Mouse (Mus musculus) adrenal gland, adult 8-10 months (tissue): ENCODE measurements at regions not wholly inside any gene's neighbourhood (a gene's known extent, or its start where the extent isn't known, plus 50 kb on each side); places are given as distances from the start of the nearest gene placed in this dataset.

Experiments used
- DNase-seq: peaks from one replicate; pipeline ENCODE4 v3.0.0; 2022

DNA sequence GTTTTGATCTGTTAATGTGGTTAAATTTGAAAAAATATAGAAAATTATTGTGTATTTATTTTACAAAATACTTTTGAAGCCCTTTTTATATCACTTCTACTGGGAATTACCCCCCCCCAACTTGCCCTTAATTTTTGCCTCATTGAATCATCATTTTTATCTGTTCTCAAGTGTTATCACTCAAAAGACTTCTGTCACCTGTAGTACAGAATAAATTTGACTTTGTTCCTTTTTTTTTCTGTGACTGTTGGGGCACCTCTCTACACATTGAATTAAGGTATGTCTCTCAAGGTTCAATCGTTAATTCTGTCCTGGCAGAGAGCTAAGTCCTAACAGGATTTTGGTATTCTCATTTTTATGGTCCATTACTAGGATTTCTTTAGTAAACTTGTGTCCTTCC, 1123.0 kb upstream of the Cited2 start:
- no peak for DNase-seq

- DNase-seq: no peak
Measured at GRCm38 (mm10) chr10:16600551-16601224, 1122.3 kb upstream of the Cited2 start.

- no peak for DNase-seq
Measured at GRCm38 (mm10) chr10:16601225-16601595, 1121.8 kb upstream of the Cited2 start.

DNA sequence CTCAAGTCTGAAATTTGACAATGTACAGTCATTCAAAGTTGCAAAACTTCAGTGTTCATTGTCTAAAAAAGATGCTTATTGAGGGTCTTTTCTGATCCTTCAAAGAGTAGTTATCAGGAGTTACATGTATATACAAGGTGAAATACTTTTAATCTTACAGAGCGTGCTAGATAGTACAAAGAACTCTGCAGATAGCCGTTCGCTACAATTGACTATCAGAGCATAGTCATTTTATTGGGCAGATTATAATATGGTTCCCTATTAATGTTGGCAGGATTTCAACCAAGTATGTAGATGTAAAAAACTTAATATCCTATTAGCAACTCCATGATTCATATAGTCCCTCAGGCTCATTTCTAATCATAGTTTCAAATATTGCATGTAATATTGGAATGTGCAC, 1114.7 kb upstream of the Cited2 start:
- no peak for DNase-seq

- no peak for DNase-seq
Measured at GRCm38 (mm10) chr10:16618752-16619151, 1104.3 kb upstream of the Cited2 start.

DNA sequence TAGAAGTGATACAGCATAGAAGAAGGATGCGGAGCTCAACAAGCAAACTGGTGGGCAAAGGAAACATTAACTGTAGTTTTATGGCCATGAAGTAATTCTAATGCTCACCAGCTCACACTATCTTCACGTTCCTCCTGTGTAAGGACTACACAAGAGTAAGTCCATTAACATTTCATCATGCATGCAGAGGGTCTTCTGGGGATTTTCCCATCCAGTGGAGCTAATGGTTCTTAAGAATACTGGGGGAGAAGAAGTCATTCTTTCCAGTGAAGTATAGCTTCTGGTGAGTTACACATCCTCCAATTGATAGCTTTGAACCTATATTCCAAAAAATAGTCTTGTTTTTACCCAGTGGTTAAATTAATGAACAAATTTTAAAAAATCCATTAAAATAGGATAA, 1103.4 kb upstream of the Cited2 start:
- DNase-seq: no peak

DNA sequence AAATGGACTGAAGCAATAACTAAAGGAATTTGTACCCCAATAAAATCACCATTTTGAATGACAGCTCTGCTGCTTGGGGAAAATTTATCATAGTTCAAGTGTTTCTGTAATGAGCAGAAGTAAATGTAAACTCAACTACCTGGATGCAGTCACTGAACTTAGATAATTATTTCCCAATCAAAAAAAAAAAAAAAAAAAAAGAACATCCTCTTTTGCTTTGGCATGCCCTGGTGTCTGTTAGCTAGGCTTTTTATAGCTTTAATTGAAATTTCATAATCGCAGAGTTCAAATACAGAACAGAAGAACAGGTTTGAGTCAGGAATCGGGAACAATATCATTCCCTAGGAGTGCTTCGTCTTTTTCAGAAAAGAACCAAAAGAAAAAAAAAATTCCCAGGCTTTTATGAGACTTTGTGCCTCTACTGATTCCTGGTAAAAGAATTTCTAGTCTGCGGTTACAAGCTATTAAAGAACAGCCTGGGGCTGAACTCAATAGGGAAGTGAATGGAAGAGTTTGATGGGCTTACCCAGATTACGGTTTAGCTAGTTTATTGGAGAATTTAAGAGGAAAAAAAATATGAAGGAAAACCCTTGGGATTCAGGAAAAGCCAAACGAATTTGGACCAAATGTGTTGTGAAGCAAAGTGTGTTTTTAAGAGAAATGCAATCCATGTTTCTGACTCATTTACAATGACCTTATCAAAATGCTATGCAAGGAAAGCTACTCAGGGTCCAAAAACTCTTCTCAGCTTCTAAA, 1102.0 kb upstream of the Cited2 start:
- no peak for DNase-seq

- DNase-seq: no peak
Measured at GRCm38 (mm10) chr10:16622821-16623220, 1100.2 kb upstream of the Cited2 start.

DNA sequence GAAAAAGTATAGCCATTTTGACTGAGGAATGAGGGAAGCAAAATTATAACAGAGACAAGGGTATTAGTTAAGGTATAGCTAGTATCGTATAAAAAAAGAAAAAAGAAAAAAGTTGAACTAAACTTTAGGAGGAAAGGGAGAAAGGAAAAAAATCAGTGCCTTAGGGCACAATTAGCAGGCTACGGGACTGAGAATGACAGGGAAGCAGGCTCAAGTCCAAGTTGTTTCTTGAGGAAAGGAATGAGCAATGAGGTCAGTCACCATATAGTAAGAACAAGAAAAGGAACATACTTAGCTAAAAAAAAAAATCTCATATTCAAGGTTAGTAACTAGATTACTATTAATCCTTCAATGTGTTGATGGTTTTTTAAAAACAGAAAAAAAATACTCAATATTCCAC, 1089.8 kb upstream of the Cited2 start:
- DNase-seq: no peak

DNA sequence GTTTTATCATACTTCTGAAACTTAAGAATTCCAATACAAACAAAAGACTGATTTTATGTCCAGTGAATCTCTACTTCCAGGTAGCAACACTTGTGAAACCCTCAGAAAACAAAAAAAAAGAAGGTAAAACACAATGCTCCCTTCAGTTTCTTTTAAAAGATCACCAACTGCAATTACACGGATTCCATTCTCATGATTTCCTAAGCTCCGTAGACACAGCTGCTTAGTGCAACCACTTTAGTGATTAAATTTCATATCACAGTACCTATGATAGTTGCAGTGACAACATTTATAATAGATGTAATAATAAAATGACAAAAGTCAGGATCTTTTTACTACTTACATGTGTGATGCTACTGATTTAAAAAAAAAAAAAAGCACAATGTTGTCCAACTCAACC, 1087.6 kb upstream of the Cited2 start:
- DNase-seq: no peak

GRCm38 (mm10) chr10:16637006-16637405, 1086.0 kb upstream of the Cited2 start:
- peak; percentile 70 for DNase-seq

DNA sequence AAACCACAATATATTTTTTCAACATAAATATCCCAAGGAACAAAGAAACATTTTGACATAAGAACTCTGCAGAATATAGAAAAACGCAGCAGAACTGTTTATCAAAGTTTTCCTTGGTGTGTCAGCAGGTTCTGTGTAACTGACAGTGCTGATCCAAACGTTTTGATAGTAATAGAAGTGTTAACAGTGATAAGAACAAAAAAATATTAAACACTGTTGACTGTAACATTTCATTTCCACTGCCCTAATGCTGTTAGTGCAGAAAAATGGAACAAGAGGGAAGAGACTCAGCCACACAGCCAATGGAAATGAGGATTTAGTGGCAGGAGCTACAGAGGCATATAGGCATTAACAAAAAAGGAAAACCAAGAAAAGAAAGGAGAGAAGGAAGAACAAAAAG, 1084.9 kb upstream of the Cited2 start:
- DNase-seq: no peak

GRCm38 (mm10) chr10:16640136-16640535, 1082.9 kb upstream of the Cited2 start:
- no peak for DNase-seq

- no peak for DNase-seq
Measured at GRCm38 (mm10) chr10:16650120-16650519, 1072.9 kb upstream of the Cited2 start.

DNA sequence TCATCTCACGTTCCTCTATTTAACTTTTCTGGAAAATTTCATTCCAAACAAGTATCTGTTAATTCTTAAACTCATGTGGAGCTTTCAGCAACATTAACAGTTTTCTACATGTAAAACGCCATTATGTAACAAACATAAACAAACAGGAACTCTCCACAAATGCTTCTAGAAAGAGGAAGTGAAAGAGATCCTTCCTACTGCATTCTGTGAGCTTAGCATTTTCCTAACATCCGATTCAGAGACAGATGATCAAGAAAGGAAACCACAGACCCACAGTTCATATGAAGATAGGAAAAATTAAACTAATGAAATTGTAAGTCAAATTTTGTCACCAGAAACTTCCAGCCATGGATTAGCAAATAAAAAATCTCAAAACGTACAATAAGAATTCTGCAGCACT, 1070.6 kb upstream of the Cited2 start:
- no peak for DNase-seq

DNA sequence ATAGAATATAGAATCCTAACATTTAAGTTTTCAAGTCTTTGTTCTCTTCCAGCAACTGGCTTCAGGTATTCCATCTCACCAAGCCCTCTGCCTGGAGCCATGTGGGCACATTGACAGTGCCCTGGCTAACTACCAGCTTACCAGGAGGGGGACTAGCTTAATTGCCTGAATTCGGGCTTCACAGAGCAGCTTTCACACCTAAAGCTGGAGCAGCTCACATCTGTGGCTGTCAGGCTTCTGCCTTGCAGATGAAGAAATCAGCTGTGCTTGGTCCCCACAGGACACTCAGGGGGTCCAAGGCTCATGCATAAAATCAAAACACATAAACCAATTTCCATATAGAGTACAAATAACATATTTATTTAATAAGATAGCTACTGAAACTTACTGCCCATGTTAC, 1058.5 kb upstream of the Cited2 start:
- DNase-seq: no peak

- DNase-seq: no peak
Measured at GRCm38 (mm10) chr10:16670286-16670685, 1052.7 kb upstream of the Cited2 start.

DNA sequence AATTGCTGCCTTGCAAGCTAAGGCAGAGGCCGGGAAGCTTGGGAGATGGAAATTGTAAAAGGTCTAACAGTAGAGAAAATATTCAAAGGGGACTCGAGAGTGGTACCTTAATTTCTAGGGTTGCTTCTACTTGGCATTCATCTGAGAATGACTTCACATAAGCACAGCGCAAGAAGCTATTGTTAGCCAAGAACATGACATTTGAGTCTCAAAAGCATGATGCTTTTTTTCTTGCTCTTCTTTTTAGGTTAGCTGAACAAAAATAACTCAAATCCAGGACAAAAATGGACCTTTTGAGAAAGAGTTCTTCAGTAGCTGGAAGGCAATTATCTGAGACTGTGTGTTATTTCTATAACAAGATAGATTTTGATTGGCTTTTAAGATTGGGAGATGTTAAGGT, 1042.0 kb upstream of the Cited2 start:
- DNase-seq: no peak

GRCm38 (mm10) chr10:16685352-16685751, 1037.7 kb upstream of the Cited2 start:
- no peak for DNase-seq

GRCm38 (mm10) chr10:16706976-16707375, 1016.0 kb upstream of the Cited2 start:
- no peak for DNase-seq

- DNase-seq: no peak
Measured at GRCm38 (mm10) chr10:16713143-16713542, 1009.9 kb upstream of the Cited2 start.

GRCm38 (mm10) chr10:16714065-16714464, 1009.0 kb upstream of the Cited2 start:
- DNase-seq: no peak

- no peak for DNase-seq
Measured at GRCm38 (mm10) chr10:16714526-16714925, 1008.5 kb upstream of the Cited2 start.

GRCm38 (mm10) chr10:16742246-16742645, 980.8 kb upstream of the Cited2 start:
- DNase-seq: no peak
